Mouse (Mus musculus): ENCODE data around the gene Zar1l. TPM values are rescaled to one million over a fixed set of nuclear protein-coding genes. Genes with fewer than 3 reads are reported as not detected.

Gene Zar1l
- not detected for total RNA-seq (2023)

DNA sequence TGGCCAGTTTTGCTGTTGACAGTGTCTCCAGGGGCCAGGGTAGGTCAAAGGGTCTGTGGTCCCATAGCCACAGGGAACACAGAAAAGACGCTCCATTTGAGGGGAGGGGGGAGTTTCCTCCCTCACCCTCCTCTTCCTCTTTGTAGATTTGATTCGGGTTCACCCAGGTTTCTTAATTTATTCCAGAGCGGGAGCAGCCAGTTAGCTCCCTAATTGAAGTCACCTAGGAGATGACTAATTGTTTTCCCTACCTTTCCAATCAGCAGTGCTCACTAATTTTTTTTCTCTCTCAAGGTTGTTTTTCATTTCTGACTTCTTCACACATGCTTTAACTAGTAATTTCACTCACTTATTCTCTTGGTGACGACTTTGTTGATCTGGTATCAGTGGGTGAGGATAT is at the start of gene Zar1l:
TSS of gene Zar1l (minus strand) at position 101 of the 400 bp plus-strand sequence.

DNA sequence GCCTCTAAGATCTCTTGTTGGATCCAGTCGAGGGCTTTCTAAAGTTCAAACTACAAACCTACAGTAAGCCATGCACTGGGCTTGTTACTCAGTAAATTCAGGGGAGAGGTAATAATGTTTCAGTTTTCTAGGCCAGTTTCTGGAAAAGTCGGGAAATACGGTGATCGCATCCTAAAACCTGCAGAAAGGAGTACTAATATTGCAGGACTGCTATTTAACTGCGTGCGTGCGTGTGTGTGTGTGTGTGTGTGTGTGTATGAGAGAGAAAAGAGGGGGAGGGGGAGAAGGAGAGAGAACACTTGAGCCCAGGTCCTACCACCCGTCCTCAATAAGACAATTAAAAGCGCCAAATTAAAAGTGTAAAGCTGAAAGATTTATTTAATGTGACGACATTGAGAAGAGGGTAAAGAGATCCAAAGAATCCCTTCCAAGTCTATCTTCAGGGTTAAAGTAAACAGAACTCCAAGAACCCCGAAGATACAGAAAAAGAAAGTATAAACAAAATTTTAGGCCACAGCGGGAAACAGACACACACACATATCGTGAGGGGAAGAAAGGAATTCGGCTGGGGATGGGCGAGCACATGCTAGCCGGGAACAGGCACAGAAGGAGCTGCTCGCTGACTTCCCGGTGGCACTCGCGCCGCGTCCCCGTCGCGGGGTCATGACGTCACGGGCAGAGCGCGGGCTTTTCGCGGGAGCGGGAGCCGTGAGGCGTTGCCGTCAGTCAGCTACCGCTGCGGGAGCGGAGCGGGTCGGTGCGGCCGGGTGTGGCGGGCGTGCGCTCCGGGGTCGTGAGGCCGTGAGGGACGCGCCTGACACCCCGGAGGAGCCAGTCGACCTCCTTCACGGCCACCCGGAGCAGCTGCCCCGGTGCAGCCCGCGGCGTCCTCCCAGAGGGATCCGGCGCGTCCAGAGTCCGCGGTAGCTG is 4.2 kb upstream of the Zar1l start, which contains the start of gene Brca2:
TSS of gene Brca2 (plus strand) at position 694 of the 930 bp plus-strand sequence.

Other genes starting within 250 kb of the Zar1l start
- gene Brca2, start 4.5 kb upstream of the Zar1l start, total RNA-seq (2023), result 1 to 10 TPM; 1.9 to 3.4 TPM
- 100 to 1,000 TPM; 151 to 164 TPM for gene N4bp2l1, start 79.0 kb upstream of the Zar1l start, total RNA-seq (2023)
- 10 to 100 TPM; 67.7 to 72.8 TPM for gene N4bp2l2, start 148.0 kb upstream of the Zar1l start, total RNA-seq (2023)
- gene Pds5b, start 155.6 kb upstream of the Zar1l start, total RNA-seq (2023), result 10 to 100 TPM; 21.0 to 22.1 TPM